Mouse (Mus musculus): ENCODE results near the gene Slc25a33. TPM values are rescaled to one million over a fixed set of nuclear protein-coding genes. Genes with fewer than 3 reads are reported as not detected.
A peak's percentile ranks its signal among the peaks of the same experiment; 100 is the strongest.

The Slc25a33 gene
- polyA plus RNA-seq, 1 experiment from 2014 or later: 10.7 TPM

- H3K9me3 ChIP-seq (replicated peaks; ENCODE audit: control insufficient read depth, low read length): no peaks in the 10 kb centered on the region
- peak overlapping the region; percentile 8; the same call in 1 of the 2 replicates for H3K27ac ChIP-seq (ENCODE audit: low read length)
- WGBS (ENCODE audit: insufficient replicate concordance): 47% methylated on average over 18 of the region's 18 CpGs
- H3K4me2 ChIP-seq (ENCODE audit: low read depth, low read length): peak overlapping the region; percentile 32; the same call in 1 of the 2 replicates
- H3K36me3 ChIP-seq (ENCODE audit: control insufficient read depth, insufficient read depth): no peaks in the 10 kb centered on the region
- no peak for ATAC-seq (ENCODE audit: low read depth)
- H3K9ac ChIP-seq (ENCODE audit: low read depth, low read length): no peak overlapping the region
- H3K27me3 ChIP-seq (ENCODE audit: control insufficient read depth, insufficient read depth, low read depth, low read length): no peaks in the 10 kb centered on the region
- H3K4me3 ChIP-seq (ENCODE audit: low read depth, low read length): 0 out of 2 replicates have a peak overlapping the region, but pooled peaks have one; percentile 8
- H3K4me1 ChIP-seq (ENCODE audit: control insufficient read depth, low read depth, low read length): peaks cover 14% of the 10 kb centered on the region
These were observed 72.5 kb downstream of the Slc25a33 start for GRCm38 (mm10) chr4:149701426-149702209.

DNA sequence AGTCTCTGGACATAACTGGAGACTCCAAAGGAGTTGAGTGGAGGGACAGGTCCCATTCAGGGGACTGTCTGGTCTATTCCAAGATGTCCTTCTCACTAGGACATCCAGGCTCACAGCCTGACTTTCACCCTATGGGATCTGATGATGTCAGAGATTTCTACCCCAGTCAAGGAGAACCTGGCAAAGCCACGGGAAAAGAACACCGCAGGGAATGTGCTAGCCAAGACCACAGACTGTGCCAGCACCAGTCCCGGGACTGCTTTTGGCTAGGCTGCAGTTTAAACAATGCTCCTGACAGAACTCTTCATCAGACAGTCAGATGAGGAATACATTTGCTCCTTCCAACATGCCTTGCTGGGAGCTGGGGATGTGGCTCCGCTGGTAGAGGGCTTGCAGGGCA is 74.1 kb downstream of the Slc25a33 start:
- 68% methylated on average over 4 of the region's 4 CpGs for WGBS (ENCODE audit: insufficient replicate concordance)

GRCm38 (mm10) chr4:149698197-149698821 is 75.8 kb downstream of the Slc25a33 start:
- H3K4me3 ChIP-seq (ENCODE audit: low read depth, low read length): peak overlapping the region; percentile 62
- WGBS (ENCODE audit: insufficient replicate concordance): under 1% methylated on average over 35 of the region's 35 CpGs
- H3K27me3 ChIP-seq (ENCODE audit: control insufficient read depth, insufficient read depth, low read depth, low read length): no peaks in the 10 kb centered on the region
- no peaks in the 10 kb centered on the region for H3K36me3 ChIP-seq (ENCODE audit: control insufficient read depth, insufficient read depth)
- H3K9ac ChIP-seq (ENCODE audit: low read depth, low read length): peak overlapping the region; percentile 67
- H3K4me1 ChIP-seq (ENCODE audit: control insufficient read depth, low read depth, low read length): peaks cover 14% of the 10 kb centered on the region
- no peaks in the 10 kb centered on the region for H3K9me3 ChIP-seq (replicated peaks; ENCODE audit: control insufficient read depth, low read length)
- H3K4me2 ChIP-seq (ENCODE audit: low read depth, low read length): peak overlapping the region; percentile 83
- peak; percentile 60 for ATAC-seq (ENCODE audit: low read depth)
- H3K27ac ChIP-seq (ENCODE audit: low read length): peak overlapping the region; percentile 79

More for the DNA sequence above, 74.1 kb downstream of the Slc25a33 start:
- no peak overlapping the region for H3K4me2 ChIP-seq (ENCODE audit: low read depth, low read length)
- no peak overlapping the region for H3K4me3 ChIP-seq (ENCODE audit: low read depth, low read length)
- H3K27ac ChIP-seq (ENCODE audit: low read length): no peak overlapping the region
- no peak overlapping the region for H3K9ac ChIP-seq (ENCODE audit: low read depth, low read length)
- no peaks in the 10 kb centered on the region for H3K36me3 ChIP-seq (ENCODE audit: control insufficient read depth, insufficient read depth)
- peaks cover 14% of the 10 kb centered on the region for H3K4me1 ChIP-seq (ENCODE audit: control insufficient read depth, low read depth, low read length)
- no peak for ATAC-seq (ENCODE audit: low read depth)
- no peaks in the 10 kb centered on the region for H3K27me3 ChIP-seq (ENCODE audit: control insufficient read depth, insufficient read depth, low read depth, low read length)
- H3K9me3 ChIP-seq (replicated peaks; ENCODE audit: control insufficient read depth, low read length): no peaks in the 10 kb centered on the region

GRCm38 (mm10) chr4:149697506-149698196 is 76.4 kb downstream of the Slc25a33 start:
- WGBS (ENCODE audit: insufficient replicate concordance): 3% methylated on average over 15 of the region's 15 CpGs
- H3K27ac ChIP-seq (ENCODE audit: low read length): peak overlapping the region; percentile 79
- ATAC-seq (ENCODE audit: low read depth): peak; percentile 17; the same call in 1 of the 2 replicates

DNA sequence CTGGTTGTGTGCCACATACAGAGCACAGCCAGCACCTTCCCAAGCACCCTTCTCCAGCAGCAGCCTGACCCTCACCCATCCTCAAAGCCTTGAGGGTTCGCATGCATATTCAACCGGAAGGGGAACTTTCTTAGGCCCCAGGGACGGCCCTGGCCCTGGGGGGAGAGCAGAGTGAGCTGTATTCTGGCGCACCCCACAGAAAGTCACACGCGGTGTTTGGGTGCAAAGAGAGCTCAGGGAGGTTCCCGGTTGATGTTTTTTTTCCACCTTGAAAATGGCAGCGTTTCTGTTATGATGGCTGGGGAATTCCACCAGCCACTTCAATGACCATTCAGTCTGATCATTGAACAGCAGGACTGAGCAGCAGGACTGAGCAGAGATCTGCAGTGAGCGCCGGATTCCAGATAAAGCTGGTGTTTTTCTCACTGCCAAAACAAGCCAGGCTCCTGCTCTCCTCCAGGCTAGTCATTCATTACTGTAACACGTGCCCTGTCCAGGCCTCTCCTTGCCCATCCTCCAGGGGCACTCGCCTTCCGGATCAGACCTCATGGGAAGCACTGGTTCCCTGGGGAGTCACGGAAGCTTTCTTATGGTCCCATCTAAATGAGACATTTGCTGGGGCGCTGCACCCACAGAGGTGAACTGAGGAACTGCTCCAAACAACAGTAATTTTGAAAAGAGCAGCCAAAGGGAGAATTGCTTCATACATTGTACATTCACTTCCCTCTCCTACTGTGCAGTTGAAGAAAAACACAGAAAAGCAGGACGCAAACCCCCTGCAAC is 77.7 kb downstream of the Slc25a33 start:
- H3K9ac ChIP-seq (ENCODE audit: low read depth, low read length): peak overlapping the region; percentile 28; the same call in 1 of the 2 replicates
- peak overlapping the region; percentile 83 for H3K4me2 ChIP-seq (ENCODE audit: low read depth, low read length)
- H3K4me1 ChIP-seq (ENCODE audit: control insufficient read depth, low read depth, low read length): peaks cover 13% of the 10 kb centered on the region
- H3K9me3 ChIP-seq (replicated peaks; ENCODE audit: control insufficient read depth, low read length): no peaks in the 10 kb centered on the region
- ATAC-seq (ENCODE audit: low read depth): no peak
- H3K4me3 ChIP-seq (ENCODE audit: low read depth, low read length): peak overlapping the region; percentile 62
- WGBS (ENCODE audit: insufficient replicate concordance): 11% methylated on average over 16 of the region's 16 CpGs
- H3K27me3 ChIP-seq (ENCODE audit: control insufficient read depth, insufficient read depth, low read depth, low read length): no peaks in the 10 kb centered on the region
- no peaks in the 10 kb centered on the region for H3K36me3 ChIP-seq (ENCODE audit: control insufficient read depth, insufficient read depth)
- H3K27ac ChIP-seq (ENCODE audit: low read length): peak overlapping the region; percentile 53

More at GRCm38 (mm10) chr4:149697506-149698196, 76.4 kb downstream of the Slc25a33 start:
- Histone ChIP-seq H3K36me3 (ENCODE audit: control insufficient read depth, insufficient read depth) (no peaks in the 10 kb centered on the region), H3K9ac (ENCODE audit: low read depth, low read length) (peak overlapping the region; percentile 67), H3K4me1 (ENCODE audit: control insufficient read depth, low read depth, low read length) (peaks cover 14% of the 10 kb centered on the region), H3K27me3 (ENCODE audit: control insufficient read depth, insufficient read depth, low read depth, low read length) (no peaks in the 10 kb centered on the region), H3K9me3 (replicated peaks; ENCODE audit: control insufficient read depth, low read length) (no peaks in the 10 kb centered on the region), H3K4me2 (ENCODE audit: low read depth, low read length) (peak overlapping the region; percentile 83), H3K4me3 (ENCODE audit: low read depth, low read length) (peak overlapping the region; percentile 62)

Small RNAs within 50 kb of the gene (microRNA-seq; reads per million reads assigned to microRNA genes)
- not detected for gene Gm47301

Other genes with a start within 250 kb of the Slc25a33 start
- gene Clstn1, start 187.8 kb downstream of the Slc25a33 start, polyA plus RNA-seq (2015; fragmentation: Nextera tagmentation; extraction: Ambion mirVana): 1.1 and 1.4 TPM in 2 replicates
- gene Pik3cd, start 71.7 kb downstream of the Slc25a33 start, polyA plus RNA-seq (2015; fragmentation: Nextera tagmentation; extraction: Ambion mirVana): 7.3 and 8.8 TPM in 2 replicates
- gene Tmem201, start 36.2 kb downstream of the Slc25a33 start, polyA plus RNA-seq (2015; fragmentation: Nextera tagmentation; extraction: Ambion mirVana): 5.4 and 6.5 TPM in 2 replicates
- 0.82 and 0.89 TPM in 2 replicates for gene Spsb1, start 180.8 kb upstream of the Slc25a33 start, polyA plus RNA-seq (2015; fragmentation: Nextera tagmentation; extraction: Ambion mirVana)
- gene H6pd, start 234.7 kb upstream of the Slc25a33 start, polyA plus RNA-seq (2015; fragmentation: Nextera tagmentation; extraction: Ambion mirVana): 24.2 and 33.7 TPM in 2 replicates

Data from liver, embryonic 16.5 days (tissue).